Mouse (Mus musculus): ENCODE results near the gene Capn15.

Gene Capn15

GRCm38 (mm10) chr17:25998425-25998824, 12.8 kb upstream of the Capn15 start:
- DNase-seq (ENCODE audit: extremely low spot score, low spot score), result no peak

DNA sequence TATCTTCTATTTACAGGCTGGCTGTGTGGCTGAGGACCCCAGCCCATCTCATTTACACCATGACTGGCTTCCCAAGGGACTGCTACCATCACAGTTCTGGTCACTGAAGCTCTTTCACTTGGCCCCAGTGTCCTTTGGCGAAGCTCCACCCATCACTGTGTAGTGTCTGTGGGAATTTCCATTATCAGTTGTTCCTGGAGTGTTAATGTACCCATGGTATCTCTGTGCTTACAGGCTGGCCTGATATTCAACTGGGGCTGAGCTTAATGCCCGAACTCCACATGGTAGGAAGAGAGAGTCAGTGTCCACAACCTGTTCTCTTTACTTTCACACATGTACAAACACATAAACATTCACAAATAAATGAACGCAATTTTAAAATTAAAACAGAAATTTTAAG, 7.9 kb upstream of the Capn15 start:
- DNase-seq (ENCODE audit: extremely low spot score, low spot score), result no peak

- DNase-seq (ENCODE audit: extremely low spot score, low spot score), result no peak
These were observed 6.7 kb upstream of the Capn15 start for GRCm38 (mm10) chr17:25992274-25992673.

GRCm38 (mm10) chr17:25990331-25990730, 4.7 kb upstream of the Capn15 start:
- no peak for DNase-seq (ENCODE audit: extremely low spot score, low spot score)

DNA sequence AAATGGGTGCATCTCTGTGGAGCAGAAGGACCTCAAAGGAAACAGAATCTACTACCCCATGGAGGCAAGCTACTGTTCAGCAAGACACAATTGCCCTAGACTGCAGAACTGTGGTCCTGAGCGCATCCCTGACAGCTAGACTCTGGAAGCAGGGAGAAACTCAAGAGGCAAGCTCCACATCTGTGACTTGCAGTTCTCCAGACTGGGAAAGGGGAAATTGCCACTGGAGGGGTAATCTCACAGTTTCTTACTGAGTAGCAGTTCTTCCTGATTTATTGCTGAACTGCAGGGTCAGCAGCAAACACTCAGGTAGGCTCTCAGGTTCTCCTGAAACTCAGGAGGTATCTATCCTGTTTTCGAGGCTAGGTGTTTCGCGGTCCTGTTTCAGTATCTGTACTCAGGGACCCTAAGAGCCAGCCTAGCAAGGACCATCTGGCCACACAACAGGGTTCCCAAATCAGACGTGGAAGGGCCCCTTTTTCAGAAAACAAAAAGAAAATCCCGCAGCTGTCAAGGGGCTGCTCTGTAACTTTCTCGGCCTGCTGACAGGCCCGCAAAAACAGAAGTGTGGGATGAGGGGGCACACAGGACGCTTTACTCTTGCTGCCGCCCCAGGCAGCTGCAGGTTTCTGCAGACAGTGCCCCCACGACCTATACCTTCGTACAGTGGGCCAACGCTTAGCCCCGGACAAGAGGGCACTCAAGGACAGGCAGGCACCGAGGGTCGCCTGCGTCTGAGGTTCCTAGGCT, 865 bp downstream of the Capn15 start:
- no peak for DNase-seq (ENCODE audit: extremely low spot score, low spot score)

DNA sequence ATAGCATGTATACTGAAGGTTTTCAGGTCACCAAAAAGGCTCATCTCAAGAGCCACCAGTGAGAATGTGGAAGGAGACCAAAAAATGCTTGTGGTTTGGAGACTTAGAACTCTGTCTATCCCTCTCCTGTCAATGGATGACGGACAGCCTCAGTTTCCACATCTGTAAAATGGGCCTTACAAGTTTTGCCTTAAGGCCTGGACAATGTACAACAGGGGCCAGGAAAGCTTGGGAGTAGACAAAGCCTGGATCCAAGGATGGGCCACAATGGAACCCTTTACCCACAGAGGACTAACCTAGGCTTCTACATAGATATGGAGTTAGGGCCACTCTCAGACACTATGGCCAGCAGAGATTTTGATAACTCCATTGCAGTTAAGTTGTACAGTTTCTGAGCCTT, 1.5 kb downstream of the Capn15 start:
- no peak for DNase-seq (ENCODE audit: extremely low spot score, low spot score)

DNA sequence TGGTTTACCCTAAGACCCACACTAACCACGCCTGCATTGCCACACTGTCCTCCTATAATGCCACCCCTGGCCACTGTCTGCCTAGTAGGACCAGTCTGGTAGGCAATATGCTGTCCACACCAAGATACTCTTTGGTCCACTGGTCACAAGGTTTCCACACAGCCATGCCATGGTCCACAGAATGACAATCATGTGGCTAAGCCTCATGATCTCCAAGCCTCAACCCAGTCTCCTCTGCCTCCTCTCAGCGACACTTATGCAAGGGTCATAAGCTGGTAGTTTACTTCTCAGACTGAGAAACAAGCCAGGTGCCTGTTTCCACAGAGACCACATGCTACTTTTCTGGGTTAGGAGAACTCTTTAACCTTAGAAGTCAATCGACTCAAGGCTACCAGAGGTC, 2.7 kb downstream of the Capn15 start:
- no peak for DNase-seq (ENCODE audit: extremely low spot score, low spot score)

- DNase-seq (ENCODE audit: extremely low spot score, low spot score), result no peak
These were observed 4.7 kb downstream of the Capn15 start for GRCm38 (mm10) chr17:25980854-25981253.

GRCm38 (mm10) chr17:25979829-25980738, 5.5 kb downstream of the Capn15 start:
- DNase-seq (ENCODE audit: extremely low spot score, low spot score), result no peak

GRCm38 (mm10) chr17:25970954-25971707, 14.5 kb downstream of the Capn15 start:
- no peak for DNase-seq (ENCODE audit: extremely low spot score, low spot score)

DNA sequence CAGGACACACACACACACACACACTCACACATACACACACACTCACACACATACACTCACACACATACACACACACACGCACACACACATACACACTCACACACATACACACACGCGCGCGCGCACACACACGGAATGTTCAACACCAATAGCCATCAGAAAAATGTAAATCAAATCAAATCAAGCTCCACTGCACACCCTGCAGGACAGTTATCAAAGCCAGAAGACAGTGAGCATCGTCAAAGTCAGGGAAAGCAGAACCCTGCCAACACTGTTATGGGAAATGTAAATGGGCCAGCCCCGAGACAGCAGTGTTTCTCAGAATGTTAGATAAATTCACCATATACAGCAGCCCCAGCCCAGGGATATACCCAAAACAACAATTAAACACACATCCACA, 15.1 kb downstream of the Capn15 start:
- DNase-seq (ENCODE audit: extremely low spot score, low spot score), result no peak

GRCm38 (mm10) chr17:25968176-25968575, 17.4 kb downstream of the Capn15 start:
- no peak for DNase-seq (ENCODE audit: extremely low spot score, low spot score)

- DNase-seq (ENCODE audit: extremely low spot score, low spot score), result no peak
These were observed 17.9 kb downstream of the Capn15 start for GRCm38 (mm10) chr17:25967652-25968051.

- DNase-seq (ENCODE audit: extremely low spot score, low spot score), result no peak
These were observed 21.3 kb downstream of the Capn15 start for GRCm38 (mm10) chr17:25964271-25964670.

GRCm38 (mm10) chr17:25962413-25962905, 23.1 kb downstream of the Capn15 start:
- no peak for DNase-seq (ENCODE audit: extremely low spot score, low spot score)

DNA sequence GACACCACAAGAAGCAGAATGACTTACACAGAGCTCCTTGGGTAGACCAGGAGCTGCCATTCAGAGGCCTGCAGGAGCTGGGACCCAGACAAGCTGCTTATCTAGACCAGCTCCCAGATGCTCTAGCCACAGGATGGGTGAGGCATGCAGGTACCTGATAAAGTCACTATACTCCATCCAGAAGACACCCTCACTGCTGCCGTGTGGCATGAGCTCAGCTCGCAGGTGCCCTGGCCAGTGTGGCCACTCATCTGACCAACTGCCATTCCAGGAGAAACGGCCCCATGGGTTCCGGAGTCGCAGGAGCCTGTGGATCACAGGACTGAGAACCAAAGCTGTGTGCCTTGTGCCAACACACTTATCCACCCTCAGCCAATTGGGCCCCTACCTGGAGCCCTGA, 24.0 kb downstream of the Capn15 start:
- no peak for DNase-seq (ENCODE audit: extremely low spot score, low spot score)

DNA sequence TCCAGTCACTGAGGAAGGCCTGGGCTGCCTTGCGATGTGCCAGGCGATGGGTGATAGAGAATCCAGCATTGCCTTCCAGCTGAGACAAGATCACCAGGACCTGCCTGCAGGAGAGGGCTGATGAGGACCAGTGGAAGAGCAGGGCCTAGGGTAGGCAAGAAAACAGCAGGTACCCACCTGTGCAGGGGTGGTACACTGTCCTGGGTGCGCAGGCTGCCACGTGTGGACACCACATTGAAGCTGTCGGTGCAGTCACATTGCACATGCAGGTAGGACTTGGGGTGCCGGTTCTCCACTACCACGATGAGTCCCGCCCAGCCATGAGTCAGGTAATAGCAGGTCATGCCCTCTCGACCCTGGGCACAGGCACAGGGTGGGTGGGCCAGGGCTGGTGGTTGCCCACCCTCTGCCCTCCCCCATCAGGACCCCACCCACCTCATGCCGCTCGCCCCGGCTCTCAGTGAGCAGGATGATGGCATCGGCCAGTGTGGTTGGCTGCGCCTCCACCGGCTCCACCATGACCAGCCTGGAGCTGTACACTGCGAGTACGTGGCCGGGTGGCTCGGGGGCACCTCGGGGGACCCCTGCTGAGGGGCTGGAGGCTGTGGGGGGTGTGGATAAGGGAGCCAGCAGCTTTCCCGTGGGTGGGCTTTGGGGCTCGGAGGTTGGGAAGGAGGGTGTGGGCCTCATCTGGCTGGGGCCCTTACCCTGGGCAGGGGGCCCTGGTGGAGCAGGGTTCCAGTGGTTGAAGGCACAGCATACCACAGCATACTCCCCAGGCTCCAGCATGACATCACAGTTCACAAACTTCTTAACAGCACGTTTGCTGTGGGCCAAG, 25.7 kb downstream of the Capn15 start:
- DNase-seq (ENCODE audit: extremely low spot score, low spot score), result no peak

GRCm38 (mm10) chr17:25958771-25959494, 26.7 kb downstream of the Capn15 start:
- no peak for DNase-seq (ENCODE audit: extremely low spot score, low spot score)

DNA sequence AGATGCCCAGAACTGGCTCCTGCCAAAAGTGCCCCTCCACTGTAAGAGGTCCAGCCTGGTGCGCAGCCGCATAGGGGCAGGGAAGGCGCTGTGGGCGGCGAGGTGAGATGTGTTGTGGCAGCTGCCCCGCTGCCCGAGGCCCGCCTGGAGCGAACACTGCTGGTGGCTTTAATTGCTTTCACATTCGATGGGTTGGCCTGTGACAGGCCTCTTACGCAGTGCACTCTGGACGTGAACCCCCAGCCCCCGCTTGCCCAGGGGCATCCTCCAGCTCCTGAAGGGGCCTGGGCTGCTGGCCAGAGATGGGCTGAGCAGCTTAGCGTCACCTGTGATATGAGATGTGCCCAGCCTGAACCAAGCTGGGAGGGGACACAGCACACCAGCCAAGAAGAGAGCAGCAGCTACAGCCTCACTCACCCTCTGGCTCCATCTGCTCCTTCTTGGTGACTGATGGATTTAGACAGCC, 28.0 kb downstream of the Capn15 start:
- no peak for DNase-seq (ENCODE audit: extremely low spot score, low spot score)

- no peak for DNase-seq (ENCODE audit: extremely low spot score, low spot score)
These were observed 29.0 kb downstream of the Capn15 start for GRCm38 (mm10) chr17:25956631-25957030.

Data from neural tube, embryonic 10.5 days (tissue).